Mouse (Mus musculus) intestine, postnatal 0 days (tissue): ENCODE measurements around the gene Cap1. TPM values are rescaled to one million over a fixed set of nuclear protein-coding genes. Genes with fewer than 3 reads are reported as not detected.

Experiments
- ATAC-seq: fragments of 200-750 bp; cut with Nextera tagmentation; 2 replicates; pipeline ENCODE4 v1.8.0; 2017; ENCODE audit warnings: mild to moderate bottlenecking, moderate TSS enrichment, moderate library complexity
- H3K27ac ChIP-seq: fragments of 300-500 bp; sonication (generic); 2 replicates; pipeline ENCODE4 v1.5.1; 2014; ENCODE audit warnings: mild to moderate bottlenecking, low read depth, low read length, moderate library complexity
- H3K27me3 ChIP-seq: fragments of 300-500 bp; sonication (generic); replicated peaks from 2 replicates; pipeline ENCODE4 v1.6.1; 2014; ENCODE audit warnings: low read length, mixed read lengths; ENCODE audit not compliant: control insufficient read depth, insufficient read depth
- H3K36me3 ChIP-seq: fragments of 300-500 bp; sonication (generic); 2 replicates; pipeline ENCODE4 v1.6.1; 2014; ENCODE audit warnings: mild to moderate bottlenecking, moderate library complexity; ENCODE audit not compliant: control insufficient read depth, insufficient read depth
- H3K4me1 ChIP-seq: fragments of 300-500 bp; sonication (generic); replicated peaks from 2 replicates; pipeline ENCODE4 v1.6.1; 2014; ENCODE audit warnings: antibody characterized with exemption, low read length, mixed read lengths; ENCODE audit not compliant: control insufficient read depth, insufficient read depth
- H3K4me2 ChIP-seq: fragments of 300-500 bp; sonication (generic); replicated peaks from 2 replicates; pipeline ENCODE4 v1.6.1; 2014; ENCODE audit warnings: low read depth, mild to moderate bottlenecking, moderate library complexity
- H3K4me3 ChIP-seq: fragments of 300-500 bp; sonication (generic); 2 replicates; pipeline ENCODE4 v1.5.1; 2014; ENCODE audit warnings: low read depth, low read length
- H3K9ac ChIP-seq: fragments of 300-500 bp; sonication (generic); 2 replicates; pipeline ENCODE4 v1.6.1; 2014; ENCODE audit warnings: mild to moderate bottlenecking, low read depth, low read length
- H3K9me3 ChIP-seq: fragments of 300-500 bp; sonication (generic); 2 replicates; pipeline ENCODE4 v1.6.1; 2016; ENCODE audit warnings: mixed run types; ENCODE audit not compliant: control insufficient read depth
- CTCF ChIP-seq: sonication (generic); IDR thresholded peaks from 2 replicates; pipeline ENCODE4 v1.5.1; 2016; ENCODE audit warnings: low read depth, mild to moderate bottlenecking, control low read depth, antibody characterized with exemption, moderate library complexity
- WGBS: fragments of 180-500 bp; shearing (Covaris S2); extraction: QIAGEN DNeasy Blood & Tissue Kit; methylation state at CpG from one replicate; pipeline ENCODE4 v1.1.7; 2014; 5-methylcytosine and 5-hydroxymethylcytosine counted together
- polyA plus RNA-seq: library from polyadenylated mRNA; unstranded; fragments of >200 nt; fragmentation: Nextera tagmentation; extraction: Ambion mirVana; gene quantifications from 2 replicates; pipeline ENCODE4 v1.2.1, GENCODE M21; 2015

Gene Cap1
- polyA plus RNA-seq, 1 experiment from 2014 or later = 60.4 TPM

- Histone ChIP-seq H3K9ac (no peak overlapping the region), H3K4me2 (no peak overlapping the region), H3K4me3 (no peak overlapping the region), H3K27ac (no peak overlapping the region), H3K36me3 (no peaks in the 10 kb centered on the region), H3K27me3 (no peaks in the 10 kb centered on the region), H3K9me3 (no peaks in the 10 kb centered on the region), H3K4me1 (no peaks in the 10 kb centered on the region)
- WGBS = 43% methylated on average over 1 of the region's 1 CpGs
- TF ChIP-seq CTCF = no peak
- ATAC-seq = no peak
Measured at GRCm38 (mm10) chr4:122891597-122891996, 5.7 kb upstream of the Cap1 start.

GRCm38 (mm10) chr4:122890881-122891481 is 5.1 kb upstream of the Cap1 start:
- 29% methylated on average over 3 of the region's 3 CpGs for WGBS
- no peaks in the 10 kb centered on the region for H3K36me3 ChIP-seq
- TF ChIP-seq CTCF = no peak
- no peak for ATAC-seq
- H3K4me1 ChIP-seq = no peaks in the 10 kb centered on the region
- H3K27me3 ChIP-seq = no peaks in the 10 kb centered on the region
- no peaks in the 10 kb centered on the region for H3K9me3 ChIP-seq
- H3K4me3 ChIP-seq = no peak overlapping the region
- no peak overlapping the region for H3K27ac ChIP-seq
- H3K4me2 ChIP-seq = no peak overlapping the region
- H3K9ac ChIP-seq = no peak overlapping the region

- Histone ChIP-seq H3K36me3 (no peaks in the 10 kb centered on the region), H3K9me3 (no peaks in the 10 kb centered on the region), H3K9ac (no peak overlapping the region), H3K4me2 (peak overlapping the region; percentile 73; the same call in 1 of the 2 replicates), H3K27me3 (no peaks in the 10 kb centered on the region), H3K4me3 (no peak overlapping the region), H3K27ac (peak overlapping the region; percentile 98), H3K4me1 (peaks cover 5% of the 10 kb centered on the region; the same call in 1 of the 2 replicates)
- ATAC-seq = no peak
- TF ChIP-seq CTCF = no peak
- WGBS = 61% methylated on average over 2 of the region's 2 CpGs
Measured at GRCm38 (mm10) chr4:122887336-122887735, 1.5 kb upstream of the Cap1 start.

GRCm38 (mm10) chr4:122886579-122887254 is 861 bp upstream of the Cap1 start:
- peak overlapping the region; percentile 98 for H3K27ac ChIP-seq
- peaks cover 5% of the 10 kb centered on the region; the same call in 1 of the 2 replicates for H3K4me1 ChIP-seq
- H3K4me3 ChIP-seq = peak overlapping the region; percentile 78
- no peak for ATAC-seq
- H3K27me3 ChIP-seq = no peaks in the 10 kb centered on the region
- no peak for TF ChIP-seq CTCF
- no peaks in the 10 kb centered on the region for H3K36me3 ChIP-seq
- 1% methylated on average over 19 of the region's 19 CpGs for WGBS
- peak overlapping the region; percentile 73 for H3K4me2 ChIP-seq
- no peaks in the 10 kb centered on the region for H3K9me3 ChIP-seq
- peak overlapping the region; percentile 63 for H3K9ac ChIP-seq

- Histone ChIP-seq H3K4me2 (peak overlapping the region; percentile 68), H3K27me3 (no peaks in the 10 kb centered on the region), H3K36me3 (no peaks in the 10 kb centered on the region), H3K9me3 (no peaks in the 10 kb centered on the region), H3K9ac (peak overlapping the region; percentile 83), H3K4me1 (peaks cover 5% of the 10 kb centered on the region; the same call in 1 of the 2 replicates), H3K4me3 (peak overlapping the region; percentile 78), H3K27ac (peak overlapping the region; percentile 98; the same call in 1 of the 2 replicates)
- no peak for ATAC-seq
- WGBS = 18% methylated on average over 12 of the region's 12 CpGs
- TF ChIP-seq CTCF = no peak
Measured at GRCm38 (mm10) chr4:122884481-122885340, 1.1 kb downstream of the Cap1 start.

- H3K27me3 ChIP-seq = no peaks in the 10 kb centered on the region
- ATAC-seq = no peak
- peak overlapping the region; percentile 68 for H3K4me2 ChIP-seq
- WGBS = 34% methylated on average over 2 of the region's 2 CpGs
- peaks cover 5% of the 10 kb centered on the region; the same call in 1 of the 2 replicates for H3K4me1 ChIP-seq
- peak overlapping the region; percentile 26; the same call in 1 of the 2 replicates for H3K9ac ChIP-seq
- peak overlapping the region; percentile 98; the same call in 1 of the 2 replicates for H3K27ac ChIP-seq
- peak overlapping the region; percentile 78 for H3K4me3 ChIP-seq
- no peaks in the 10 kb centered on the region for H3K9me3 ChIP-seq
- no peaks in the 10 kb centered on the region for H3K36me3 ChIP-seq
- TF ChIP-seq CTCF = no peak
Measured at GRCm38 (mm10) chr4:122884051-122884450, 1.8 kb downstream of the Cap1 start.
